Mouse (Mus musculus) embryonic facial prominence, embryonic 12.5 days (tissue): ENCODE data around the gene Xrn2. TPM values are rescaled to one million over a fixed set of nuclear protein-coding genes. Genes with fewer than 3 reads are reported as not detected.

Experiments used
- ATAC-seq: fragments of 200-750 bp; cut with Nextera tagmentation; 2 replicates; pipeline ENCODE4 v1.8.0; 2017; ENCODE audit not compliant: insufficient number of reproducible peaks, insufficient read depth, low FRiP score, low TSS enrichment
- H3K27ac ChIP-seq: fragments of 300-500 bp; sonication (generic); 2 replicates; pipeline ENCODE4 v1.5.1; 2016; ENCODE audit warnings: mild to moderate bottlenecking
- H3K27me3 ChIP-seq: fragments of 300-500 bp; sonication (generic); 2 replicates; pipeline ENCODE4 v1.6.1; 2016; ENCODE audit warnings: mild to moderate bottlenecking, moderate library complexity
- H3K36me3 ChIP-seq: fragments of 300-500 bp; sonication (generic); 2 replicates; pipeline ENCODE4 v1.6.1; 2016; ENCODE audit warnings: mild to moderate bottlenecking
- H3K4me1 ChIP-seq: fragments of 300-500 bp; sonication (generic); 2 replicates; pipeline ENCODE4 v1.6.1; 2016
- H3K4me2 ChIP-seq: fragments of 300-500 bp; sonication (generic); replicated peaks from 2 replicates; pipeline ENCODE4 v1.6.1; 2016; ENCODE audit warnings: mild to moderate bottlenecking, moderate library complexity
- H3K4me3 ChIP-seq: fragments of 300-500 bp; sonication (generic); 2 replicates; pipeline ENCODE4 v1.5.1; 2016; ENCODE audit warnings: mild to moderate bottlenecking
- H3K9ac ChIP-seq: fragments of 300-500 bp; sonication (generic); 2 replicates; pipeline ENCODE4 v1.6.1; 2016; ENCODE audit warnings: mild to moderate bottlenecking, moderate library complexity
- H3K9me3 ChIP-seq: fragments of 300-500 bp; sonication (generic); 2 replicates; pipeline ENCODE4 v1.6.1; 2016; ENCODE audit warnings: mild to moderate bottlenecking, moderate library complexity
- WGBS: fragments of 180-500 bp; shearing (Covaris S2); methylation state at CpG from one replicate; pipeline ENCODE4 v1.1.7; 2016; 5-methylcytosine and 5-hydroxymethylcytosine counted together
- polyA plus RNA-seq: library from polyadenylated mRNA; unstranded; fragments of >200 nt; fragmentation: Nextera tagmentation; extraction: Ambion mirVana; gene quantifications from 2 replicates; pipeline ENCODE4 v1.2.1, GENCODE M21; 2016

Gene Xrn2
- polyA plus RNA-seq, 1 experiment from 2014 or later, result 94.0 TPM

- H3K4me3 ChIP-seq, result no peak overlapping the region
- ATAC-seq, result no peak
- peaks cover 8% of the 10 kb centered on the region for H3K36me3 ChIP-seq
- H3K9me3 ChIP-seq, result no peaks in the 10 kb centered on the region
- no peaks in the 10 kb centered on the region for H3K27me3 ChIP-seq
- no peaks in the 10 kb centered on the region for H3K4me1 ChIP-seq
- WGBS, result 53% methylated on average over 1 of the region's 1 CpGs
- no peak overlapping the region for H3K27ac ChIP-seq
- H3K4me2 ChIP-seq, result no peak overlapping the region
- no peak overlapping the region for H3K9ac ChIP-seq
Measured at GRCm38 (mm10) chr2:147069077-147069476, 56.3 kb downstream of the Xrn2 start.

GRCm38 (mm10) chr2:147070305-147070704 is 57.5 kb downstream of the Xrn2 start:
- Histone ChIP-seq H3K9me3 (no peaks in the 10 kb centered on the region), H3K27me3 (no peaks in the 10 kb centered on the region), H3K4me1 (no peaks in the 10 kb centered on the region), H3K36me3 (peaks cover 5% of the 10 kb centered on the region), H3K9ac (no peak overlapping the region), H3K4me3 (no peak overlapping the region), H3K4me2 (no peak overlapping the region), H3K27ac (no peak overlapping the region)
- no peak for ATAC-seq
- WGBS, result 86% methylated on average over 1 of the region's 1 CpGs

GRCm38 (mm10) chr2:147073962-147074361 is 61.2 kb downstream of the Xrn2 start:
- no peaks in the 10 kb centered on the region for H3K4me1 ChIP-seq
- H3K27me3 ChIP-seq, result no peaks in the 10 kb centered on the region
- H3K4me3 ChIP-seq, result no peak overlapping the region
- H3K27ac ChIP-seq, result no peak overlapping the region
- no peak overlapping the region for H3K4me2 ChIP-seq
- no peaks in the 10 kb centered on the region for H3K9me3 ChIP-seq
- ATAC-seq, result no peak
- H3K36me3 ChIP-seq, result no peaks in the 10 kb centered on the region; the same call in 1 of the 2 replicates
- H3K9ac ChIP-seq, result no peak overlapping the region
- WGBS, result 64% methylated on average over 2 of the region's 2 CpGs

GRCm38 (mm10) chr2:147074399-147074798 is 61.6 kb downstream of the Xrn2 start:
- Histone ChIP-seq H3K36me3 (no peaks in the 10 kb centered on the region; the same call in 1 of the 2 replicates), H3K27me3 (peaks cover 2% of the 10 kb centered on the region), H3K27ac (no peak overlapping the region), H3K9ac (no peak overlapping the region), H3K4me3 (no peak overlapping the region), H3K4me1 (no peaks in the 10 kb centered on the region), H3K4me2 (no peak overlapping the region), H3K9me3 (no peaks in the 10 kb centered on the region)
- no peak for ATAC-seq
- 84% methylated on average over 4 of the region's 4 CpGs for WGBS

- Histone ChIP-seq H3K27ac (no peak overlapping the region), H3K4me1 (peaks cover 6% of the 10 kb centered on the region), H3K9ac (no peak overlapping the region), H3K27me3 (peaks cover 56% of the 10 kb centered on the region), H3K36me3 (no peaks in the 10 kb centered on the region), H3K4me2 (no peak overlapping the region), H3K4me3 (no peak overlapping the region), H3K9me3 (no peaks in the 10 kb centered on the region)
- ATAC-seq, result no peak
- 68% methylated on average over 4 of the region's 4 CpGs for WGBS
Measured at GRCm38 (mm10) chr2:147082391-147082790, 69.6 kb downstream of the Xrn2 start.

GRCm38 (mm10) chr2:147083471-147084365 is 70.9 kb downstream of the Xrn2 start:
- no peak overlapping the region for H3K27ac ChIP-seq
- H3K4me3 ChIP-seq, result no peak overlapping the region
- H3K9ac ChIP-seq, result no peak overlapping the region
- no peaks in the 10 kb centered on the region for H3K36me3 ChIP-seq
- 1% methylated on average over 72 of the region's 72 CpGs for WGBS
- no peak for ATAC-seq
- peak overlapping the region; percentile 22 for H3K4me2 ChIP-seq
- H3K4me1 ChIP-seq, result peaks cover 6% of the 10 kb centered on the region
- H3K9me3 ChIP-seq, result no peaks in the 10 kb centered on the region
- peaks cover 61% of the 10 kb centered on the region for H3K27me3 ChIP-seq

- no peak overlapping the region for H3K27ac ChIP-seq
- WGBS, result 1% methylated on average over 85 of the region's 106 CpGs
- 0 out of 2 replicates have a peak overlapping the region, but pooled peaks have one; percentile 15 for H3K9ac ChIP-seq
- peak overlapping the region; percentile 42 for H3K4me2 ChIP-seq
- ATAC-seq, result 0 out of 2 replicates have a peak, but pooled peaks have one; percentile 35
- peak overlapping the region; percentile 26; the same call in 1 of the 2 replicates for H3K4me3 ChIP-seq
- H3K27me3 ChIP-seq, result peaks cover 58% of the 10 kb centered on the region
- no peaks in the 10 kb centered on the region for H3K9me3 ChIP-seq
- peaks cover 6% of the 10 kb centered on the region for H3K4me1 ChIP-seq
- H3K36me3 ChIP-seq, result no peaks in the 10 kb centered on the region
Measured at GRCm38 (mm10) chr2:147084366-147085071, 71.7 kb downstream of the Xrn2 start.

- 0 out of 2 replicates have a peak within 1 kb of the TSS, but pooled peaks have one; percentile 15 for H3K9ac ChIP-seq
- no peak within 1 kb of the TSS for H3K27ac ChIP-seq
- H3K9me3 ChIP-seq, result no peaks in the 10 kb centered on the region
- H3K36me3 ChIP-seq, result no peaks in the 10 kb centered on the region
- H3K4me1 ChIP-seq, result peaks cover 6% of the 10 kb centered on the region
- ATAC-seq, result no peak
- peaks cover 55% of the 10 kb centered on the region for H3K27me3 ChIP-seq
- H3K4me3 ChIP-seq, result peak within 1 kb of the TSS; percentile 26
- WGBS, result under 1% methylated on average over 75 of the region's 82 CpGs
- H3K4me2 ChIP-seq, result peak within 1 kb of the TSS; percentile 42
Measured at GRCm38 (mm10) chr2:147085072-147085870, 72.5 kb downstream of the Xrn2 start, which contains the start of gene Nkx2-4. Gene Nkx2-4, minus strand, starts transcription at chr2:147085445.

GRCm38 (mm10) chr2:147085937-147086336 is 73.1 kb downstream of the Xrn2 start:
- Histone ChIP-seq H3K36me3 (no peaks in the 10 kb centered on the region), H3K9me3 (no peaks in the 10 kb centered on the region), H3K27me3 (peaks cover 52% of the 10 kb centered on the region), H3K9ac (no peak overlapping the region), H3K4me1 (peaks cover 6% of the 10 kb centered on the region), H3K4me3 (no peak overlapping the region), H3K4me2 (no peak overlapping the region), H3K27ac (no peak overlapping the region)
- no peak for ATAC-seq
- 6% methylated on average over 6 of the region's 6 CpGs for WGBS

- Histone ChIP-seq H3K27ac (no peak overlapping the region), H3K9me3 (no peaks in the 10 kb centered on the region), H3K4me2 (no peak overlapping the region), H3K27me3 (peaks cover 47% of the 10 kb centered on the region), H3K4me3 (no peak overlapping the region), H3K36me3 (no peaks in the 10 kb centered on the region), H3K9ac (no peak overlapping the region), H3K4me1 (peaks cover 6% of the 10 kb centered on the region)
- no peak for ATAC-seq
- WGBS, result 13% methylated on average over 5 of the region's 5 CpGs
Measured at GRCm38 (mm10) chr2:147086441-147086840, 73.6 kb downstream of the Xrn2 start.

- Histone ChIP-seq H3K4me2 (no peak overlapping the region), H3K36me3 (no peaks in the 10 kb centered on the region), H3K9ac (no peak overlapping the region), H3K9me3 (no peaks in the 10 kb centered on the region), H3K4me1 (no peaks in the 10 kb centered on the region), H3K27me3 (no peaks in the 10 kb centered on the region), H3K4me3 (no peak overlapping the region), H3K27ac (no peak overlapping the region)
- WGBS, result 90% methylated on average over 1 of the region's 1 CpGs
- ATAC-seq, result no peak
Measured at GRCm38 (mm10) chr2:147119736-147120135, 106.9 kb downstream of the Xrn2 start.
